Mouse (Mus musculus) cortical plate, adult 2 months (tissue): Measurements from ENCODE around the gene Sec24a. TPM values are rescaled to one million over a fixed set of nuclear protein-coding genes. Genes with fewer than 3 reads are reported as not detected.
"Not testable (repeated sequence)": the region's sequence is repeated elsewhere in the genome, so short reads cannot be mapped to it uniquely, and the experiment has no call there.

Experiments used
- H3K27ac ChIP-seq: fragments of 200-500 bp; 2 replicates; pipeline ENCODE4 v1.5.1; 2012; ENCODE audit warnings: low read length, control low read depth, inconsistent platforms; ENCODE audit not compliant: insufficient read depth
- H3K4me1 ChIP-seq: fragments of 200-500 bp; 2 replicates; pipeline ENCODE4 v1.6.1; 2011; ENCODE audit warnings: low read length; ENCODE audit not compliant: control insufficient read depth, insufficient read depth
- H3K4me3 ChIP-seq: fragments of 200-500 bp; 2 replicates; pipeline ENCODE4 v1.5.1; 2011; ENCODE audit warnings: mild to moderate bottlenecking, low read length, control low read depth; ENCODE audit not compliant: insufficient read depth
- CTCF ChIP-seq: fragments of 200-500 bp; IDR thresholded peaks from 2 replicates; pipeline ENCODE4 v1.5.1; 2011; ENCODE audit warnings: mild to moderate bottlenecking, control low read depth, low read length; ENCODE audit not compliant: insufficient read depth; ENCODE audit errors: extremely low read depth
- POLR2A ChIP-seq: fragments of 200-500 bp; IDR thresholded peaks from 2 replicates; pipeline ENCODE4 v1.6.1; 2011; ENCODE audit warnings: mild to moderate bottlenecking, low read length, control low read depth; ENCODE audit not compliant: insufficient read depth; ENCODE audit errors: extremely low read depth
- polyA plus RNA-seq: library from polyadenylated mRNA; depleted of rRNA; stranded (reverse); fragments of >200 nt; gene quantifications from 2 replicates; pipeline ENCODE4 v1.2.3, GENCODE M21; 2012

The Sec24a gene
- polyA plus RNA-seq, 1 experiment, result 9.4 TPM

DNA sequence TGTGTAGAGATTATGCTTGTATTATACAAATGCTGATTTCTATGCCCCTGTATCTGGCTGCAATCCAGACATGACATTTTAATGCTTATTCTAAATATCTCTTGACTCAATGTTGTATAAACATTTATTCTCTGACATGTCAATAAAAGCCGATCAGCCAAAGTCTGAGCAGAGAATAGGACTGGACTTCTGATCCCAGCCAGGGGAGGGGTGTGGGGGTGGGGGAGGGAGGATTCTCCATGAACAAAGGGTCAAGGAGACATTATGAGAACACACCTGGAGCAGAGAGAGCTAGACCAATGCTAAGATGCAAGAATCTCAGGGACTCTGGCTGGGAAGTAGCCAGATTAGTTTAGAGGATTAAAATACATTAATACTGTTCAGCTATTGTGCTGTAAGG lies 17.3 kb downstream of the Sec24a start:
- Histone ChIP-seq H3K27ac (no peak overlapping the region), H3K4me3 (no peak overlapping the region), H3K4me1 (no peaks in the 10 kb centered on the region)
- no peak for TF ChIP-seq CTCF
- no peak for TF ChIP-seq POLR2A

GRCm38 (mm10) chr11:51740701-51741100 lies 22.7 kb downstream of the Sec24a start:
- no peak for TF ChIP-seq POLR2A
- TF ChIP-seq CTCF, result no peak
- H3K27ac ChIP-seq, result no peak overlapping the region

GRCm38 (mm10) chr11:51738651-51739403 lies 24.6 kb downstream of the Sec24a start:
- H3K4me1 ChIP-seq, result no peaks in the 10 kb centered on the region
- H3K4me3 ChIP-seq, result no peak overlapping the region
- H3K27ac ChIP-seq, result no peak overlapping the region
- TF ChIP-seq CTCF (no peak), POLR2A (no peak)

More at GRCm38 (mm10) chr11:51740701-51741100, 22.7 kb downstream of the Sec24a start:
- Histone ChIP-seq H3K4me3 (no peak overlapping the region), H3K4me1 (no peaks in the 10 kb centered on the region)

GRCm38 (mm10) chr11:51734218-51734617 lies 29.2 kb downstream of the Sec24a start:
- H3K27ac ChIP-seq, H3K4me3 ChIP-seq, H3K4me1 ChIP-seq: not testable (repeated sequence)

- no peaks in the 10 kb centered on the region for H3K4me1 ChIP-seq
- TF ChIP-seq CTCF, result no peak
- no peak for TF ChIP-seq POLR2A
- H3K27ac ChIP-seq, result no peak overlapping the region
- no peak overlapping the region for H3K4me3 ChIP-seq
Measured at GRCm38 (mm10) chr11:51732883-51733282, 30.6 kb downstream of the Sec24a start.

GRCm38 (mm10) chr11:51721066-51721465 lies 42.4 kb downstream of the Sec24a start:
- no peaks in the 10 kb centered on the region for H3K4me1 ChIP-seq

GRCm38 (mm10) chr11:51707080-51707479 lies 56.4 kb downstream of the Sec24a start:
- H3K4me3 ChIP-seq, result no peak overlapping the region
- no peak overlapping the region for H3K27ac ChIP-seq
- no peak for TF ChIP-seq POLR2A
- TF ChIP-seq CTCF, result no peak
- no peaks in the 10 kb centered on the region for H3K4me1 ChIP-seq

More at GRCm38 (mm10) chr11:51721066-51721465, 42.4 kb downstream of the Sec24a start:
- Histone ChIP-seq H3K4me3 (no peak overlapping the region), H3K27ac (no peak overlapping the region)
- TF ChIP-seq CTCF (no peak), POLR2A (no peak)

DNA sequence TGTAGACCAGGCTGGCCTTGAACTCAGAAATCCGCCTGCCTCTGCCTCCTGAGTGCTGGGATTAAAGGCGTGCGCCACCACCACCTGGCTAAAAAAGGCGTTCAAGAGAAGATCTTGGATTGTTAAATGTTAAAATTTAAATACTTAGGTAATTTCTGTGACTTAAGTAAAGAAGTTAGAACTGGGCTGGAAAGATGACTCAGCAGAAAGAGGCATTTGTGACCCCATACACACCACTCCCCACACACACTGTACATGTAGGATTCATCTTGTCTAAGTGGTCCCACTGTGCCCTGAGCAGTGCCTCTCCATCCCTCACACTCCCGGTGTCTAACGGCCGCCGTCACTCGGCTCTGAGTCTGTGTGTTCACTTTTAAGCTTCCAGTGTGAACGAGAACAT lies 57.0 kb downstream of the Sec24a start:
- Histone ChIP-seq H3K4me3 (no peak overlapping the region), H3K27ac (no peak overlapping the region), H3K4me1 (no peaks in the 10 kb centered on the region)
- TF ChIP-seq CTCF (no peak), POLR2A (no peak)

DNA sequence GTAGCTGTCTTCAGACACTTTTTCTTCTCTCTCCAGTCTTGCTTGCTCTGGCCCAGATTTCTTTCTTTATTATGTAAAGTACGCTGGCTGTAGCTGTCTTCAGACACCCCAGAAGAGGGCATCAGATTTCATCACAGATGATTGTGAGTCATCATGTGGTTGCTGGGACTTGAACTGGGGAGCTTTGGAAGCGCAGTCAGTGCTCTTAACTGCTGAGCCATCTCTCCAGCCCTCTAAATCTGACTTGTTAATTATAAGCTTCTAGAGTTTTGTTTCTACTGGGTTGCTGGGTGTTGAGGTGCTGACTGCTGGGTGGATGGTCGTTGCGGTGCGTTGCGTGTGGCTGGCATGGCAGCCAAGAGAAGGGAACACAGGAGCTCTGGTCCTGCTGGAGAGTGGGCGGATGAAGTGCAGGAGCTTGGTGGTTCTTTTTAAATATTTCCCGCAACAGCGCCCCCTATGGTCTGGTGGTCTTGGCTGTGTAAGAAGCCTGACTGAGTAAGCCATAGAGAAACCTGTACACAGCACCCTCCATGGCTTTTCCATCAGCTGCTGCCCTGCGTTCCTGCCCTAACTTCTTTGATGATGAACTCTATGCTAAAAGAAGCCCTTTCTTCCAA lies 59.9 kb downstream of the Sec24a start:
- H3K4me1 ChIP-seq, result no peaks in the 10 kb centered on the region
- H3K4me3 ChIP-seq, result no peak overlapping the region
- TF ChIP-seq CTCF (no peak), POLR2A (no peak)
- H3K27ac ChIP-seq, result no peak overlapping the region

DNA sequence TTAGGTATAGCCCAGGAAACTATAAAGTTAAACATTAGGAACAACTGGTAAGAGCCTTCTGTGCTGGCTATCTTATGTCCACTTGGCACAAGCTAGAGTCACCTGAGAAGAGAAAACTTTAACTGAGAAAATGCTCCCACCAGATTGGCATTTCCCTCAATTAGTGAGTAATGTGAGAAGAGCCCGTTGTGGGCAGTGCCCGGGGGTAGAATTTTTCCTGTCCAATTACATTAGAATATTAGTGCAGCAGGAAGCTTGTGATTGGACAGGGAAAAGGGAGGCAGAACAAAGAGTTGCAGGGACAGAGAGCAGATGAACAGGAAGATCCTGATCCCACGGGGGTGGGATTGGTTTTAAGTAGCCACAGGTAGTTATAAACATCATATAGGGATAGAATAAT lies 60.6 kb downstream of the Sec24a start:
- no peaks in the 10 kb centered on the region for H3K4me1 ChIP-seq
- H3K27ac ChIP-seq, result no peak overlapping the region
- TF ChIP-seq CTCF (no peak), POLR2A (no peak)
- H3K4me3 ChIP-seq, result no peak overlapping the region
